Mouse (Mus musculus): ENCODE data around the gene Trappc6b.
"Not testable (repeated sequence)": the region's sequence is repeated elsewhere in the genome, so short reads cannot be mapped to it uniquely, and the experiment has no call there.

The Trappc6b gene

GRCm38 (mm10) chr12:59060993-59061595, at the start of gene Trappc6b:
Trappc6b (minus strand) TSS chr12:59061472.
- peak; percentile 81 for DNase-seq

GRCm38 (mm10) chr12:59107926-59108325, 46.7 kb upstream of the Trappc6b start:
- no peak for DNase-seq

GRCm38 (mm10) chr12:59106491-59106890, 45.2 kb upstream of the Trappc6b start:
- no peak for DNase-seq

- no peak for DNase-seq
These were observed 44.6 kb upstream of the Trappc6b start for GRCm38 (mm10) chr12:59105914-59106313.

GRCm38 (mm10) chr12:59104771-59105170, 43.5 kb upstream of the Trappc6b start:
- no peak for DNase-seq

- DNase-seq = no peak
These were observed 34.1 kb upstream of the Trappc6b start, which contains the start of gene Mia2 for GRCm38 (mm10) chr12:59095104-59096025. Mia2 (plus strand) TSS chr12:59095799.

GRCm38 (mm10) chr12:59093543-59093942, 32.3 kb upstream of the Trappc6b start:
- DNase-seq = no peak

- no peak for DNase-seq
These were observed 24.9 kb upstream of the Trappc6b start for GRCm38 (mm10) chr12:59086171-59086570.

GRCm38 (mm10) chr12:59084446-59084845, 23.2 kb upstream of the Trappc6b start:
- DNase-seq = no peak

GRCm38 (mm10) chr12:59080461-59080860, 19.2 kb upstream of the Trappc6b start:
- no peak for DNase-seq

GRCm38 (mm10) chr12:59077883-59078282, 16.6 kb upstream of the Trappc6b start:
- DNase-seq = no peak

GRCm38 (mm10) chr12:59076996-59077395, 15.7 kb upstream of the Trappc6b start:
- no peak for DNase-seq

- no peak for DNase-seq
These were observed 12.8 kb upstream of the Trappc6b start for GRCm38 (mm10) chr12:59074052-59074451.

GRCm38 (mm10) chr12:59072286-59072685, 11.0 kb upstream of the Trappc6b start:
- peak; percentile 22 for DNase-seq

GRCm38 (mm10) chr12:59068791-59069190, 7.5 kb upstream of the Trappc6b start:
- no peak for DNase-seq

GRCm38 (mm10) chr12:59067095-59067494, 5.8 kb upstream of the Trappc6b start:
- no peak for DNase-seq

- DNase-seq = peak; percentile 99
These were observed 5.3 kb upstream of the Trappc6b start, which contains the start of gene Pnn for GRCm38 (mm10) chr12:59066448-59067077. Pnn (plus strand) TSS chr12:59066884.

GRCm38 (mm10) chr12:59065776-59066175, 4.5 kb upstream of the Trappc6b start:
- no peak for DNase-seq

GRCm38 (mm10) chr12:59064837-59065236, 3.6 kb upstream of the Trappc6b start:
- DNase-seq = no peak

GRCm38 (mm10) chr12:59060322-59060721, 950 bp downstream of the Trappc6b start:
- DNase-seq = no peak

- not testable (repeated sequence) for DNase-seq
These were observed 3.0 kb downstream of the Trappc6b start for GRCm38 (mm10) chr12:59058242-59058641.

GRCm38 (mm10) chr12:59056222-59056621, 5.0 kb downstream of the Trappc6b start:
- no peak for DNase-seq

GRCm38 (mm10) chr12:59055196-59055850, 5.9 kb downstream of the Trappc6b start:
- DNase-seq = no peak

Measured in right cerebral cortex, postnatal 25 days (tissue).